Mouse (Mus musculus) neural tube, embryonic 15.5 days (tissue): ENCODE measurements around the gene Prss54. TPM values are rescaled to one million over a fixed set of nuclear protein-coding genes. Genes with fewer than 3 reads are reported as not detected.
"Not testable (repeated sequence)": the region's sequence is repeated elsewhere in the genome, so short reads cannot be mapped to it uniquely, and the experiment has no call there.

ENCODE experiments used
- ATAC-seq: fragments of 200-750 bp; cut with Nextera tagmentation; 2 replicates; pipeline ENCODE4 v1.8.0; 2017; ENCODE audit warnings: mild to moderate bottlenecking, moderate TSS enrichment, moderate library complexity; ENCODE audit not compliant: low FRiP score
- H3K27ac ChIP-seq: fragments of 300-500 bp; sonication (generic); replicated peaks from 2 replicates; pipeline ENCODE4 v1.5.1; 2015; ENCODE audit warnings: mild to moderate bottlenecking, inconsistent platforms
- H3K27me3 ChIP-seq: fragments of 300-500 bp; sonication (generic); replicated peaks from 2 replicates; pipeline ENCODE4 v1.6.1; 2015; ENCODE audit warnings: inconsistent platforms
- H3K36me3 ChIP-seq: fragments of 300-500 bp; sonication (generic); 2 replicates; pipeline ENCODE4 v1.6.1; 2015; ENCODE audit warnings: inconsistent platforms
- H3K4me1 ChIP-seq: fragments of 300-500 bp; sonication (generic); 2 replicates; pipeline ENCODE4 v1.6.1; 2015; ENCODE audit warnings: inconsistent platforms
- H3K4me2 ChIP-seq: fragments of 300-500 bp; sonication (generic); 2 replicates; pipeline ENCODE4 v1.6.1; 2015; ENCODE audit warnings: inconsistent platforms, mild to moderate bottlenecking, moderate library complexity
- H3K4me3 ChIP-seq: fragments of 300-500 bp; sonication (generic); replicated peaks from 2 replicates; pipeline ENCODE4 v1.5.1; 2015; ENCODE audit warnings: mild to moderate bottlenecking, inconsistent platforms
- H3K9ac ChIP-seq: fragments of 300-500 bp; sonication (generic); replicated peaks from 2 replicates; pipeline ENCODE4 v1.6.1; 2015; ENCODE audit warnings: mild to moderate bottlenecking, inconsistent platforms
- H3K9me3 ChIP-seq: fragments of 300-500 bp; sonication (generic); replicated peaks from 2 replicates; pipeline ENCODE4 v1.6.1; 2016; ENCODE audit warnings: inconsistent platforms
- WGBS: fragments of 180-500 bp; shearing (Covaris S2); methylation state at CpG from one replicate; pipeline ENCODE4 v1.1.7; 2015; ENCODE audit warnings: mixed read lengths; 5-methylcytosine and 5-hydroxymethylcytosine counted together
- polyA plus RNA-seq: library from polyadenylated mRNA; unstranded; fragments of >200 nt; fragmentation: Nextera tagmentation; extraction: Ambion mirVana; gene quantifications from 2 replicates; pipeline ENCODE4 v1.2.1, GENCODE M21; 2015

The Prss54 gene
- polyA plus RNA-seq: not detected in 2 replicates

DNA sequence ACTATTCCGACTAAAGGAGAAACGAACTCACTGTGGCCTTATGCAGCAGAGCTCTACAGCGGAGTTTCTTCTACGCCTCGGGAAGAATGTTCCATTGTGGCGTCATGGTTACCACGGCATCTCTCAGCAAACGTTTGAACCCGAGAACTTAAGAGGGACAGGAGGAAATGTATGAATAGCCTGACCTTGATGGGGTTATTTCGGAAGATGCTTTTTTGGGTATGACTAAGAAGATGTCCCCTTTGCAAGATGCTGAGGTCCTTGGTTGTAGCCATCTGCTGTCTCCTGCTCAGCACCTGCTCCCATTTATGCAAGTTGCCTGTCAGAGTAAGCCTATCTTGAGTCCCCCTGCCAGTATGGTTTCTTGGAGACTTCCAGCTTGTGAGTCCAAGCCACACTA lies at the start of gene Prss54:
Gene Prss54 (minus strand): TSS at position 101 of the 400 bp plus-strand sequence.
- 0 out of 2 replicates have a peak, but pooled peaks cover 2% of the 10 kb centered on the region for H3K9me3 ChIP-seq
- no peak within 1 kb of the TSS for H3K27ac ChIP-seq
- H3K9ac ChIP-seq: no peak within 1 kb of the TSS
- no peaks in the 10 kb centered on the region for H3K27me3 ChIP-seq
- H3K4me1 ChIP-seq: no peaks in the 10 kb centered on the region
- H3K36me3 ChIP-seq: no peaks in the 10 kb centered on the region
- no peak within 1 kb of the TSS for H3K4me2 ChIP-seq
- WGBS: 85% methylated on average over 10 of the region's 10 CpGs
- no peak within 1 kb of the TSS for H3K4me3 ChIP-seq
- no peak for ATAC-seq

DNA sequence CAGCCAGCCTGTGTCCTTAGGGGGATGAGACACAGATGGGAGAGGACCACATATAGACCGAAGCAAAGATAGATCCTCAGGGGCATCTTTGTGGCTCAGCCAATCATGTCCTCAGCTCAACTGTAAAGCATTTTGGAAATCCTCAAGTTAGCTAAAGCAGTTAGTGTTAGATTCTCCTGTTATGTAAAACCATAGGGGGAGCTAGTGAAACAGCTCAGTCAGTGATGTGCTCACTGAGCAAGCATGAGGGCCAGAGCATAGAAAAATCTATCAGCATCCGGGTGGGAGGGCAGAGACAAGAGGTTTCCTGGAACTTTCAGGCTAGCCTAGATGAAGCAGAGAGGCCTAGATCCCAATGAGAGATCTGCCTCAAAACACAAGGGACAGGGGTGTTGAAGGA lies 48.7 kb upstream of the Prss54 start:
- H3K4me3 ChIP-seq: no peak overlapping the region
- WGBS: 75% methylated on average over 2 of the region's 2 CpGs
- H3K27me3 ChIP-seq: peaks cover 13% of the 10 kb centered on the region
- no peak overlapping the region for H3K27ac ChIP-seq
- no peak for ATAC-seq
- no peaks in the 10 kb centered on the region for H3K4me1 ChIP-seq
- no peaks in the 10 kb centered on the region for H3K9me3 ChIP-seq
- H3K9ac ChIP-seq: no peak overlapping the region
- H3K4me2 ChIP-seq: no peak overlapping the region
- H3K36me3 ChIP-seq: no peaks in the 10 kb centered on the region

DNA sequence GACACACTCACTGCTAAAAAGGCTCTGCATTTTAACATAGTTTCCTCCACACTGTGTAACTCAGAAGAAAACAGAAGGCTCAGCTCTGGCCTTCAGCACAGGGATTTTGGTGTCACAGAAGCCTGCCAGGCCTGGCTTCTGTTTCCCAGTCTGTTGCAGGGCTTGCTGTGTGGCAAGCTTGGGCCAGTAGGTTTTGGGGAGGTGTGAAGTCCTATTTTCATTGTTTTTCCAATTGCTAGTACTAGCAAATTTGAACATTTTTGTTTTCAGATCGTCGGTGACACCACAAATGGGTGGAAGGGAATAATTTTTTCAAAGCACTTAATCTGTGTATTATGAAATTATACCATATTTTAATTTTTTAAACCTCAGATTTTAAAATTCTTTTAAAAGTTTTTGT lies 43.9 kb upstream of the Prss54 start:
- no peak for ATAC-seq
- Histone ChIP-seq H3K27me3 (0 out of 2 replicates have a peak, but pooled peaks cover 5% of the 10 kb centered on the region), H3K4me1 (no peaks in the 10 kb centered on the region), H3K27ac (no peak overlapping the region), H3K4me2 (no peak overlapping the region), H3K36me3 (no peaks in the 10 kb centered on the region), H3K4me3 (no peak overlapping the region), H3K9ac (no peak overlapping the region), H3K9me3 (no peaks in the 10 kb centered on the region)
- WGBS: 90% methylated on average over 2 of the region's 2 CpGs

DNA sequence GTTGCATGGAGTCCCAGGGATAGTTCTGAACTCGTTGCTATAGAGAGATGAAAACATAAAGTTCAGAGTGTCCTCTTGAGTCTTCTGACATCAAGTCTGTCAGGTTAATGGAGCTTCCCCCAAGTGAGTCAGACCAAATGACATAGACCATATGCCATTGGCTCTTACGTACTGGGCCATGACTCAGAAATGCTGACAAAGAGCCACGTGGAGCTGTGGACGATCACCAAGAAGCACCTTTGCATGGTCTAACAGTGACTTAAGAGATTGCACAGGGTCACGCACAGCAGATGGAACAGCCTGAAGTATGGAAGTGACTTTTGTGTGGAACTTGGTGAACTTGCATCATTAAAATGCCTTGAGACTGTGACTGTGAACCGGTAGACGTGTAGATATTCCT lies 40.2 kb upstream of the Prss54 start:
- H3K9me3 ChIP-seq: no peaks in the 10 kb centered on the region
- no peak overlapping the region for H3K4me3 ChIP-seq
- no peak for ATAC-seq
- 91% methylated on average over 7 of the region's 7 CpGs for WGBS
- H3K27me3 ChIP-seq: 0 out of 2 replicates have a peak, but pooled peaks cover 5% of the 10 kb centered on the region
- 0 out of 2 replicates have a peak, but pooled peaks cover 3% of the 10 kb centered on the region for H3K4me1 ChIP-seq
- no peak overlapping the region for H3K27ac ChIP-seq
- no peaks in the 10 kb centered on the region for H3K36me3 ChIP-seq
- H3K4me2 ChIP-seq: no peak overlapping the region
- H3K9ac ChIP-seq: no peak overlapping the region

DNA sequence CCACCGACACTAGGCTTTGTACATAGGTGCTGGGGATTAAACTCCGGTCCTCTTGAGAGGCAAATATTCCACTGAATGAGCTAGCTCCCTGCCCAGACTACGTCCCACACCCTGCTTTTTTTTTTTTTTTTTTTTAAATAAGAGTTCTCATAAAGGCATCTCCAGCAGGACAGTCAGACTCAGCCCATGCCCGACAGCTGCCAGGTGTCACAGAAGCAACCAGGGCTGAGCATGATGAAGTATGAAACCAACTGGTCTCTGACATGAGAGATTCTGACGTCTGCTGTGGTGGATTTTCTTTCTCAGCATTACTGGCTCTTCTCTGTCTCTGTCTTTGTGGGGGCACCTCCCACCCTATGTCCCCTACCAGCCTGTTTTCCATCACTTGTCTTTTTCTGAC lies 35.6 kb upstream of the Prss54 start:
- no peak for ATAC-seq
- no peak overlapping the region for H3K27ac ChIP-seq
- H3K4me1 ChIP-seq: 0 out of 2 replicates have a peak, but pooled peaks cover 3% of the 10 kb centered on the region
- WGBS: 83% methylated on average over 5 of the region's 5 CpGs
- H3K4me2 ChIP-seq: no peak overlapping the region
- no peaks in the 10 kb centered on the region for H3K36me3 ChIP-seq
- H3K27me3 ChIP-seq: no peaks in the 10 kb centered on the region
- H3K9me3 ChIP-seq: no peaks in the 10 kb centered on the region
- no peak overlapping the region for H3K9ac ChIP-seq
- no peak overlapping the region for H3K4me3 ChIP-seq

DNA sequence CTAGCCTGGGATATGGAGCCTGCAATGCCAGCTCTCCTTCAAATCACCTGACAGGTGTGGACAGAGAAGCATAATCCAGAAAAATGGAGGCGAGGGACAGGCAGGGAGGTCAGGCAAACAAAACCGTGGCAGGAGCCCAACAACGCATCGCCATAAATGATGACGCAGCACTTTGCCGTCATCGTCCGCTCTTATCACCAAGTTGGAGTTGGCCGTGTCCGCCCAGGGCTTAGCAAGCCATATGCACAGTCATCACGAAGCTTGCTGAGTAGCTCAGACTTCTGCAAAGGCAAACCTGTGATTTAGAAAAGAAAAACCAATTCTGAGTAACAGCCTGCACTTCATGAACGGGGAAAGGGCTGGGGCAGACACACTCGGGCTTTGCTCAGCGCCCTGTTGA lies 34.6 kb upstream of the Prss54 start:
- H3K27me3 ChIP-seq: no peaks in the 10 kb centered on the region
- no peaks in the 10 kb centered on the region for H3K36me3 ChIP-seq
- no peak overlapping the region for H3K4me2 ChIP-seq
- no peak overlapping the region for H3K9ac ChIP-seq
- no peak for ATAC-seq
- H3K4me1 ChIP-seq: 0 out of 2 replicates have a peak, but pooled peaks cover 3% of the 10 kb centered on the region
- no peak overlapping the region for H3K4me3 ChIP-seq
- 85% methylated on average over 14 of the region's 14 CpGs for WGBS
- no peaks in the 10 kb centered on the region for H3K9me3 ChIP-seq
- H3K27ac ChIP-seq: no peak overlapping the region

DNA sequence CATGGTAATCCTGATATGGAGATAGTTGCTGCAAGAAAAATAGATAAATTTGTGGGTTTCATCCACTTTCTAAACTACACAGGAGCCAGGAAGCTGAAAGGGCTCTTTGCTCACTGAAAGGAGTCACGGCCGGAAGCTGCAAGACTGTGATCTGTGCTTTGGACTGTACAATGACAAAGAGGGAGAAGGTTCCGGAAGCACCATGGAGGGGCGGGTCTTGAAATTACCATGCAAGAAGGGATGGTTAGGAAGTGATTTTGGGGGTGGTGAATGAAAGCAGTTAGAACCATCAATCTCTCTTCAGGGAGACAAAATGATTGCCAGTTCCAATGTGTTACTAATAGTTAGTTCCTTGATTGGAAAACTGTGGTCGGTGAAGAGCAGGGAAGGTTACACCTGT lies 33.3 kb upstream of the Prss54 start:
- ATAC-seq: no peak
- no peak overlapping the region for H3K4me3 ChIP-seq
- no peaks in the 10 kb centered on the region for H3K36me3 ChIP-seq
- H3K4me1 ChIP-seq: 0 out of 2 replicates have a peak, but pooled peaks cover 3% of the 10 kb centered on the region
- 89% methylated on average over 5 of the region's 5 CpGs for WGBS
- H3K27me3 ChIP-seq: no peaks in the 10 kb centered on the region
- H3K27ac ChIP-seq: no peak overlapping the region
- H3K9ac ChIP-seq: no peak overlapping the region
- no peaks in the 10 kb centered on the region for H3K9me3 ChIP-seq
- H3K4me2 ChIP-seq: no peak overlapping the region

DNA sequence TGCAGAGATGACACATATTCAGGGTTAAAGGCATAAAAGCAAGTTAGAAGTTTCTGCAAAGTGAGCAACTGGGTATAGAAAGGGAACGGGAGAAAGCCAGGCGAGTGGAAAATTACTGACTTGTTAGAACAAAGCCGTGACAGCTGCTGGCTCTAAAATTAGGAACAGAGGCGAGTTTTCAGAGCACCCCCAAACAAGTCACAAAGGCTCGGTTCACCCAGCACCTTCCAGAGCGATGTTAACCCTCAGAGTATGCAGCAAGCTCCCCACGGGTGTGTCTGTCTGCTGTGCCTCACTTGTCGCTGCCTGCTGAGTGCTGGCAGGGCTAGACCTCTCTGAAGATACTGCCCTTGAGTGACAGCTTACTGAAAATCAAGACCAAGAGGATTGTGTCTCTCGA lies 31.1 kb upstream of the Prss54 start:
- H3K36me3 ChIP-seq: no peaks in the 10 kb centered on the region
- 51% methylated on average over 9 of the region's 9 CpGs for WGBS
- H3K4me1 ChIP-seq: 0 out of 2 replicates have a peak, but pooled peaks cover 2% of the 10 kb centered on the region

DNA sequence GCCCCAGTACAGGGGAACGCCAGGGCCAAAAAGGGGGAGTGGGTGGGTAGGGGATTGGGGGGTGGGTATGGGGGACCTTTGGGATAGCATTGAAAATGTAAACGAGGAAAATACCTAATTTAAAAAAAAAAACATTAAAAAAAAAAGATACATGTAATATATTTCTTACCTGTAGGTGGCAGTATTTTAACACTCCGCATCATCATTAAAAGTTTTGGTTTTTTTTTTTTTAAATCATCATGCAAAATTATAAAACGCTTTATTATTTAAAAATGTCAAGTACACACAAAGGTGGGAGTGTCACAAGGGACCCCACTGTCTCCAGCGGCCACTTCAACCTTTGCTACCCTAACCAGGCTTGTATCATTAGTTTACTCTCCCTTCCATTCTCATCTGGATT lies 30.4 kb upstream of the Prss54 start:
- not testable (repeated sequence) for H3K36me3 ChIP-seq, H3K27me3 ChIP-seq, H3K27ac ChIP-seq, H3K9me3 ChIP-seq, H3K9ac ChIP-seq, H3K4me1 ChIP-seq, H3K4me3 ChIP-seq, H3K4me2 ChIP-seq, ATAC-seq
- WGBS: 28% methylated on average over 4 of the region's 5 CpGs

More for the DNA sequence above, 31.1 kb upstream of the Prss54 start:
- Histone ChIP-seq H3K9me3 (no peaks in the 10 kb centered on the region), H3K9ac (no peak overlapping the region), H3K27me3 (no peaks in the 10 kb centered on the region), H3K4me2 (no peak overlapping the region), H3K27ac (no peak overlapping the region), H3K4me3 (no peak overlapping the region)
- no peak for ATAC-seq

DNA sequence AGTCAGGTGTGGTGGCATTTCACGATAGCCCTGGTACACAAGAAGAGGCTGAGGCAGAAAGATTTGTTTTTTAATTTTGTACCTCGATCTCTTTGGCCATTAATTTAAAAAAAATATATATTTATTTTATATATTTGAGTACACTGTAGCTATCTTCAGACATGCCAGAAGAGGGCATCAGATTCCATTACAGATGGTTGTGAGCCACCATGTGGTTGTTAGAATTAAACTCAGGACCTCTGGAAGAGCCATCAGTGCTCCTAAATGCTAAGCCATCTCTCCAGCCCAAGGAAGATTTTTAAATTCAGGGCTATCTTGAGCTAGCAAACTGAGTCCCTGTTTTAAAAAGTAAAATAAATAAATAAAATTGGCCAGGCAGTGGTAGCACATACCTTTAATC lies 26.0 kb upstream of the Prss54 start:
- Histone ChIP-seq H3K9me3 (no peaks in the 10 kb centered on the region), H3K27me3 (no peaks in the 10 kb centered on the region), H3K9ac (no peak overlapping the region), H3K27ac (no peak overlapping the region), H3K36me3 (no peaks in the 10 kb centered on the region), H3K4me1 (no peaks in the 10 kb centered on the region), H3K4me3 (no peak overlapping the region), H3K4me2 (no peak overlapping the region)
- WGBS: 74% methylated on average over 2 of the region's 2 CpGs
- ATAC-seq: no peak

DNA sequence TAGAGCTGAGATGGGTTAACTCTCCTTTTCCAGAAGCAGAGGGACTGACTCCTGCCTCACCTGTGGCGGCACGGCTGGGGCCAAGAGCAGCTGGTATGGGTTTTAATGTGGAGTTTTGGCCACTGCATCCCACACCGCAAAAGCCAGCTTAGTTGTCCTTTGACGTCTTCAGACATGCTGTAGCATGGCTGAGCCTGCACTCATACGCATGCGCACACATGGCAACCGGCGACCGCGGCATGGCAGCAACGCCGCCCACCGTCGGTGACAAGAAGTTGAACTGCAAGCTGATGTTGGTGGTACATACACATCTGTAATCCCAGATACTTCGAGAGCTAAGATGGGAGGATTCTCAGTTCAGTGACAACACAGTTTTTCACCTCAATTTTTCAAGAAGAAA lies 25.2 kb upstream of the Prss54 start:
- Histone ChIP-seq H3K4me1 (no peaks in the 10 kb centered on the region), H3K27me3 (no peaks in the 10 kb centered on the region), H3K4me3 (no peak overlapping the region), H3K9ac (no peak overlapping the region), H3K4me2 (no peak overlapping the region), H3K27ac (no peak overlapping the region), H3K36me3 (no peaks in the 10 kb centered on the region), H3K9me3 (no peaks in the 10 kb centered on the region)
- 79% methylated on average over 15 of the region's 15 CpGs for WGBS
- ATAC-seq: no peak

DNA sequence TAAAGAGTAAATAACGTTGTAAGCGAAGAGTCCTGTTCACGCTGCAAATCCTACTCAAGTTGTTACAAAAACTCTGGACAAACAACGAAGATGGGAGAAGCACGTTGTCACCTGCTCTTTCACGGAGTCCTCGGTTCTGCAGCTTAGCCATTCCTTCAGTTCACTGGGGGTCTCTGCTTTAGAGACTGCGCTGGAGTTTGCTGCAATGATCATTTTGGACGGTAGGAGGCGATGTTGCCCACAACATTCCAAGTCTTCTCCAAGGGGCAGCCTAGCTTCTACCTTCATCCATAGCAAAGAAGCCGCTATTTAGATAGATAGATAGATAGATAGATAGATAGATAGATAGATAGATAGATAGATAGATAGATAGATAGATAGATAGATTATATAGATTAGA lies 23.7 kb upstream of the Prss54 start:
- no peaks in the 10 kb centered on the region for H3K9me3 ChIP-seq
- H3K9ac ChIP-seq: no peak overlapping the region
- H3K4me3 ChIP-seq: no peak overlapping the region
- H3K4me1 ChIP-seq: peaks cover under 1% of the 10 kb centered on the region; the same call in 1 of the 2 replicates
- no peaks in the 10 kb centered on the region for H3K27me3 ChIP-seq
- peak overlapping the region; percentile 37 for H3K4me2 ChIP-seq
- no peak overlapping the region for H3K27ac ChIP-seq
- WGBS: 9% methylated on average over 11 of the region's 11 CpGs
- H3K36me3 ChIP-seq: no peaks in the 10 kb centered on the region
- peak; percentile 55; the same call in 1 of the 2 replicates for ATAC-seq

DNA sequence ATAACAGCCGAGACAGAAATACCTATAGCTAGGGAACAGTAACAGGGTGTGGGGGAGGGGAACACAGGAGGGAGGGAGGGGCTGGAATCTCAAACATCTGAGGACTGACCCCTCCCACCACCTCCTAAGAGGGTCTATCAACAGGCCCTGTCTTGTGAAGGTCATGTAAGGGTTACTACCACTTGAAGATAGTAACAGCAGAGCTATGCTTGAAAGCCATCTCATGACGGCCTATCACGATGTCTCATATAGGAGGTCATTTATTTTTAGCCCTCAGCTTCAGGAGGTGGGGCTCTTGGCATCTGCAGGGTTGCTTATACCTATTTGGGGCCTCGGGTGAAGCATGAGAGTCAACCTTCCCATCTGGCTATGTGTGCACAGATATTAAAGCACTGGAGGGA lies 20.7 kb upstream of the Prss54 start:
- no peak for ATAC-seq
- Histone ChIP-seq H3K27me3 (no peaks in the 10 kb centered on the region), H3K4me2 (no peak overlapping the region), H3K9ac (no peak overlapping the region), H3K27ac (no peak overlapping the region), H3K36me3 (no peaks in the 10 kb centered on the region), H3K4me3 (no peak overlapping the region), H3K9me3 (no peaks in the 10 kb centered on the region), H3K4me1 (peaks cover 3% of the 10 kb centered on the region; the same call in 1 of the 2 replicates)
- 70% methylated on average over 4 of the region's 4 CpGs for WGBS
